In the genomic region with DNA sequence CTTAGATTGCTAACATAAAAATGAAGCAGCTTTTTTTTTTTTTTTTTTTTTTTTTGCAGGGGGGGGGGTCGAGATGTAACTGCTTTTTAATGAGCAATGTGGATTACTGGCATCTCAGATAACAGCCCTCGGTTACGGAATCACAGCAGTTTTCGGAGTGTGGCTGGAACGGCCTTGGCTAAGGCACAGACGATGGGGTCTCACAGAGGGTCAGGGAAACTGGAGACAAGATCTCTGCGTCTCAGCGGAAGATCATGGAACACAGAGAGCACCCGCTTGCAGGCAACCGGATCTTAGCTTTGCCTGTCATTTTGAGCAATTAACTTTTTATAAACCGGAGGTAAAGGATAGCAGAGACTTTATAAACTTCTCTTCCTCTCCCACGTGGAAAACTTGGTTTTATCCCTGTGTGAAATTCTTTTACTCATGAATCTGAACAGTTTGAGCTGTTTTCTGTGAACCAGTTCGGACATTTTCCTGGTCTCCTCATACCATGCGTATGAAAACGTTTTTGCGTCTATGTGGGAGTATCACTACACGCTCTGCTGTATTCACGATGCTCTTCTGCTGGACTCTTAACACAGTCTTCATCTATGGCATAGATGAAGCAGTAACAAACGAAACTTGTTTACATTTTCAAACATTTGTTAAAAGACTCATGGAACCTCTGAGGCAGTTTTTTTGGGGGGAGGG, we compare ENCODE assay signal across 11 mouse cellular contexts.
DNase-seq lines count a peak whose midpoint lies in the region; ATAC-seq lines count a peak whose summit lies in the region.
"Had no signal": no experiment of that assay in that cellular context is flagged by ENCODE, and none has a peak within 500 bp of the region (broad histone marks: within the 10 kb centered on the region; RNA-seq: fewer than 3 reads in every experiment).

No protein-coding gene starts in this region.

- H3K9ac ChIP-seq in heart, embryonic 11.5 days (ENCODE audit: low read depth, low read length), result no peak overlapping the region
- H3K9ac ChIP-seq in lung, embryonic 15.5 days, result no peak overlapping the region
- no peak overlapping the region for H3K9ac ChIP-seq in intestine, embryonic 14.5 days (ENCODE audit: low read length)
- H3K9ac ChIP-seq in stomach, embryonic 14.5 days (replicated peaks; ENCODE audit: low read depth, low read length), result no peak overlapping the region

- ATAC-seq in heart, embryonic 11.5 days (replicated peaks; ENCODE audit: insufficient number of reproducible peaks, low FRiP score, low TSS enrichment), result no peak
- ATAC-seq in lung, embryonic 15.5 days (ENCODE audit: borderline replicate concordance, extremely low read depth, low FRiP score, low TSS enrichment), result peak; percentile 64; the same call in 1 of the 2 replicates
- no peak for ATAC-seq in intestine, embryonic 14.5 days (replicated peaks; ENCODE audit: low FRiP score, low TSS enrichment, low read depth)
- no peak for ATAC-seq in stomach, embryonic 14.5 days (ENCODE audit: insufficient number of reproducible peaks, insufficient read depth, low FRiP score, low read depth)

- H3K4me1 ChIP-seq in heart, embryonic 11.5 days (ENCODE audit: control insufficient read depth, insufficient read depth, low read length), result no peaks in the 10 kb centered on the region
- H3K4me1 ChIP-seq in lung, embryonic 15.5 days, result peaks cover 4% of the 10 kb centered on the region; the same call in 1 of the 2 replicates
- H3K4me1 ChIP-seq in intestine, embryonic 14.5 days (replicated peaks; ENCODE audit: control insufficient read depth, insufficient read depth, low read length), result no peaks in the 10 kb centered on the region
- no peaks in the 10 kb centered on the region for H3K4me1 ChIP-seq in stomach, embryonic 14.5 days (ENCODE audit: control insufficient read depth, insufficient read depth, low read length)

- DNase-seq in heart, adult 11 months, result peak; percentile 25
- DNase-seq in lung, postnatal 25 days (ENCODE audit: low spot score), result no peak
- DNase-seq in intestine, embryonic 14.5 days (ENCODE audit: low spot score), result peak; percentile 62
- DNase-seq in gastrocnemius, postnatal 14 days, result no peak
- no peak for DNase-seq in left cerebral cortex, postnatal 36 days (ENCODE audit: low spot score in 2 of 2)
- DNase-seq: B cell, adult 2 months; cerebellum, postnatal 36 days had no signal

- H3K4me2 ChIP-seq in heart, embryonic 11.5 days, result no peak overlapping the region
- H3K4me2 ChIP-seq in lung, embryonic 15.5 days, result peak overlapping the region; percentile 45
- H3K4me2 ChIP-seq in intestine, embryonic 14.5 days (ENCODE audit: low read length), result peak overlapping the region; percentile 43
- peak overlapping the region; percentile 34 for H3K4me2 ChIP-seq in stomach, embryonic 14.5 days (replicated peaks; ENCODE audit: low read depth, low read length)

- intact Hi-C loops in gastrocnemius, postnatal 14 days (cut with DNase I; ENCODE audit: low total_unique reads), result no loop called here
- intact Hi-C loops in left cerebral cortex, postnatal 36 days (cut with DNase I), result no loop called here

- no peaks in the 10 kb centered on the region for H3K9me3 ChIP-seq in heart, embryonic 11.5 days (replicated peaks; ENCODE audit: control insufficient read depth, low read length)
- H3K9me3 ChIP-seq in lung, embryonic 15.5 days, result no peaks in the 10 kb centered on the region
- H3K9me3 ChIP-seq in intestine, embryonic 14.5 days (ENCODE audit: control insufficient read depth, low read length), result no peaks in the 10 kb centered on the region
- no peaks in the 10 kb centered on the region for H3K9me3 ChIP-seq in stomach, embryonic 14.5 days (ENCODE audit: control insufficient read depth, low read depth, low read length)
- H3K9me3 ChIP-seq: heart, embryonic 10.5 days had no signal

- no peak overlapping the region for H3K4me3 ChIP-seq in heart, embryonic 11.5 days (ENCODE audit: low read depth, low read length)
- H3K4me3 ChIP-seq in lung, embryonic 15.5 days, result peak overlapping the region; percentile 21
- peak overlapping the region; percentile 11; the same call in 1 of the 2 replicates for H3K4me3 ChIP-seq in intestine, embryonic 14.5 days (ENCODE audit: low read depth, low read length)
- no peak overlapping the region; the same call in 1 of the 2 replicates for H3K4me3 ChIP-seq in stomach, embryonic 14.5 days (ENCODE audit: low read depth, low read length)
- H3K4me3 ChIP-seq: heart, embryonic 10.5 days had no signal

- H3K36me3 ChIP-seq in heart, embryonic 11.5 days (ENCODE audit: control insufficient read depth, insufficient read depth, low read length), result no peaks in the 10 kb centered on the region
- no peaks in the 10 kb centered on the region for H3K36me3 ChIP-seq in lung, embryonic 15.5 days
- H3K36me3 ChIP-seq in intestine, embryonic 14.5 days (ENCODE audit: control insufficient read depth, insufficient read depth, low read length), result no peaks in the 10 kb centered on the region
- H3K36me3 ChIP-seq in stomach, embryonic 14.5 days (ENCODE audit: control insufficient read depth, insufficient read depth, low read length), result no peaks in the 10 kb centered on the region
- H3K36me3 ChIP-seq: heart, embryonic 10.5 days had no signal

- H3K27me3 ChIP-seq in heart, embryonic 11.5 days (ENCODE audit: control insufficient read depth, insufficient read depth, low read length), result no peaks in the 10 kb centered on the region
- H3K27me3 ChIP-seq in lung, embryonic 15.5 days, result no peaks in the 10 kb centered on the region
- H3K27me3 ChIP-seq in intestine, embryonic 14.5 days (replicated peaks; ENCODE audit: control insufficient read depth, insufficient read depth, low read length), result no peaks in the 10 kb centered on the region
- no peaks in the 10 kb centered on the region for H3K27me3 ChIP-seq in stomach, embryonic 14.5 days (ENCODE audit: control insufficient read depth, insufficient read depth, low read length)

- no peak overlapping the region for H3K27ac ChIP-seq in heart, embryonic 11.5 days (ENCODE audit: low read depth, low read length)
- 0 out of 2 replicates have a peak overlapping the region, but pooled peaks have one; percentile 10 for H3K27ac ChIP-seq in lung, embryonic 15.5 days
- 0 out of 2 replicates have a peak overlapping the region, but pooled peaks have one; percentile 5 for H3K27ac ChIP-seq in intestine, embryonic 14.5 days (ENCODE audit: low read depth)
- no peak overlapping the region for H3K27ac ChIP-seq in stomach, embryonic 14.5 days (ENCODE audit: low read length)
- H3K27ac ChIP-seq: heart, embryonic 10.5 days had no signal

- WGBS in heart, embryonic 11.5 days (ENCODE audit: insufficient replicate concordance), result 73% methylated on average over 19 of the region's 19 CpGs
- whole genome bisulfite sequencing in lung, embryonic 15.5 days, result 31% methylated on average over 19 of the region's 19 CpGs
- WGBS in intestine, embryonic 14.5 days, result 39% methylated on average over 19 of the region's 19 CpGs
- 28% methylated on average over 19 of the region's 19 CpGs for WGBS in stomach, embryonic 14.5 days

Comparison
In these comparisons a context has a peak if more than half of its experiments do, and no peak if none do; other contexts are left out.
1. DNase-seq: peak in heart, adult 11 months (single experiment) and intestine, embryonic 14.5 days (single experiment); none in lung, postnatal 25 days (single experiment), gastrocnemius, postnatal 14 days (single experiment) and left cerebral cortex, postnatal 36 days (0 of 2).
2. H3K27ac ChIP-seq: peak in lung, embryonic 15.5 days (single experiment) and intestine, embryonic 14.5 days (single experiment); none in heart, embryonic 11.5 days (single experiment) and stomach, embryonic 14.5 days (single experiment).
3. H3K4me3 ChIP-seq: peak in lung, embryonic 15.5 days (single experiment) and intestine, embryonic 14.5 days (single experiment); none in heart, embryonic 11.5 days (single experiment) and stomach, embryonic 14.5 days (single experiment).